Mouse (Mus musculus) limb, embryonic 11.5 days (tissue): ENCODE measurements at regions not wholly inside any gene's neighbourhood (a gene's known extent, or its start where the extent isn't known, plus 50 kb on each side); places are given as distances from the start of the nearest gene placed in this dataset.
A peak's percentile ranks its signal among the peaks of the same experiment; 100 is the strongest.

Source experiments
- ATAC-seq: fragments of 200-750 bp; cut with Nextera tagmentation; 2 replicates; pipeline ENCODE4 v1.8.0; 2017; ENCODE audit warnings: low read depth; ENCODE audit not compliant: insufficient number of reproducible peaks, low FRiP score, low TSS enrichment
- DNase-seq: peaks from one replicate; pipeline ENCODE4 v3.0.0-alpha.2; 2015; ENCODE audit warnings: low spot score
- H3K27ac ChIP-seq: fragments of 300-500 bp; sonication (generic); replicated peaks from 2 replicates; pipeline ENCODE4 v1.5.1; 2014; ENCODE audit warnings: low read depth, mild to moderate bottlenecking, low read length
- H3K27me3 ChIP-seq: fragments of 300-500 bp; sonication (generic); 2 replicates; pipeline ENCODE4 v1.6.1; 2014; ENCODE audit warnings: mild to moderate bottlenecking, low read length, mixed read lengths; ENCODE audit not compliant: control insufficient read depth, insufficient read depth
- H3K36me3 ChIP-seq: fragments of 300-500 bp; sonication (generic); 2 replicates; pipeline ENCODE4 v1.6.1; 2014; ENCODE audit warnings: mild to moderate bottlenecking, low read length, moderate library complexity, mixed read lengths; ENCODE audit not compliant: control insufficient read depth, insufficient read depth
- H3K4me1 ChIP-seq: fragments of 300-500 bp; sonication (generic); 2 replicates; pipeline ENCODE4 v1.6.1; 2014; ENCODE audit warnings: low read length, mixed read lengths; ENCODE audit not compliant: control insufficient read depth, insufficient read depth
- H3K4me2 ChIP-seq: fragments of 300-500 bp; sonication (generic); 2 replicates; pipeline ENCODE4 v1.6.1; 2014; ENCODE audit warnings: low read depth, mild to moderate bottlenecking, moderate library complexity; ENCODE audit not compliant: severe bottlenecking
- H3K4me3 ChIP-seq: fragments of 300-500 bp; sonication (generic); 2 replicates; pipeline ENCODE4 v1.5.1; 2014; ENCODE audit warnings: low read depth, low read length
- H3K9ac ChIP-seq: fragments of 300-500 bp; sonication (generic); 2 replicates; pipeline ENCODE4 v1.6.1; 2014; ENCODE audit warnings: mild to moderate bottlenecking, low read length
- H3K9me3 ChIP-seq: fragments of 300-500 bp; sonication (generic); 2 replicates; pipeline ENCODE4 v1.6.1; 2016; ENCODE audit warnings: low read length; ENCODE audit not compliant: control insufficient read depth
- WGBS: fragments of 180-500 bp; shearing (Covaris S2); extraction: QIAGEN DNeasy Blood & Tissue Kit; methylation state at CpG from one replicate; pipeline ENCODE4 v1.1.7; 2014; 5-methylcytosine and 5-hydroxymethylcytosine counted together

DNA sequence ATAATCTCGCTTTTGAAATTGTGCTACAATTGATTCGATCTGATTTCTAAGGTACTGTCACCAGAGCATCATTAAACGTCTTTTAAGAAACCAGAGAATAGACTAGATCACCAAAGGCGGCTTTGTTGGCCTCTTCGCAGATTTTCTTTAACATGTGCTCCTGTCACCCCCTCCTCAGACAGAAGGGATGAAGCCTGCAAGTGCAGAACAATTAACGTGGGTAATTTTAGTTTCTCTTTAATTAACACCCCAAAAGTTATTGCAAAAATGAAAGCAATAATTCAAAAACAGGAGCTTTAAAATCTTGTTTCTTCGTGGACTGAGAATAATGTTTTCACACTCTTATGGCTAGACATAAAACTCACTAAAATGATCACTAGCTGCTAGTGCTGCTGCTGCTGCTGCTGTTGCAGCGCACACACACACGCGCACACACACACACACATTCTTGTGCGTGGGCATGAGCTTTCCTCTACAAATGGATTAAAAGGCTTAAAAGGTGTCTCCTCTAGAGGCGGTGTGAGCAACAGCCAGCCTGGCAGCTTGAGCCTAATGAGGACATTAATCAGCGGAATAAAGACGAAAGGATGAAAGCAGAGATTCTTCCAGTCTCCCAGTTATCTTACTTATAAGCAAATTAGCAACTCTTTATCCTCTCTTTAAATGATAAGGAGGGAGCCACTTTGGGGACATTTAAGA lies 550.5 kb upstream of the Btbd3 start:
- Histone ChIP-seq H3K36me3 (no peaks in the 10 kb centered on the region), H3K4me1 (no peaks in the 10 kb centered on the region), H3K9me3 (no peaks in the 10 kb centered on the region), H3K4me2 (no peak overlapping the region), H3K9ac (no peak overlapping the region), H3K27me3 (no peaks in the 10 kb centered on the region), H3K27ac (no peak overlapping the region), H3K4me3 (no peak overlapping the region)
- DNase-seq (no peak), ATAC-seq (no peak)
- 44% methylated on average over 14 of the region's 14 CpGs for WGBS

DNA sequence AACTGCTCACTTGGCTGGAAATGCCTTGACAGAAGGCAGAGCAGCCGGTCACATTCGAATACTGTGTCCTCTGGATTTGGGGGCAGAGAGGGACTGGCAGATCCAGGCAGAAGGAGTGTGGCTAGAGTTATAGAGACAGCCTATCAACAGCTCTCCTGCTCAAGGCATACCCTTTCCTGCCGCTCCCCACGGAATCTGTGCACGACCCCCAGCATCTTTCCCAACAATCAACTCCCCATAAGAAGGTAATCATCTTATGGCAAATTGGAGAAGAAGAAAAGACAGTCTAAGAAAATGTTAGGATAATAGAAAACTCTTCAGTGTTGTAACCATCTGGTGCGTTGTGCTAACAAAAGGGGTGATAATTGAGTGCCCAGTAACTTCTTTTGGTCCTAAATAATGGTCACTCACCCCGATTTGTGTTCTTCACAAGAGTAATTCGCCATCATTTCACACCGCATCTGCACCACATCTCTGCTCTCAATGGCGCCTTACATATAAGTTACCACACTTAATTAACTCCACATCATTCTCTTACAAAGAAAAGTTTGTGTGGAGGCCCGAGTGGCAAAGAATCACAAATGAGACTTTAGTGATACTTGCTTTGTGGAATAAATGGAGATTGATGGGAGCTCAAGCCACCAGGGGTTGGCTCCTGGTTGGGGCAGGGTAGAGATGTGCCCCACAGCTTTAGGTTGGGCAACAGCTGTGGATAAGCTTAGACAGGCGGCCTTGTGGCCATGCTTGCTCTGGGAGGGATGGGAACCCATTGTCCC lies 551.2 kb upstream of the Btbd3 start:
- Histone ChIP-seq H3K27ac (no peak overlapping the region), H3K9me3 (no peaks in the 10 kb centered on the region), H3K4me3 (no peak overlapping the region), H3K36me3 (no peaks in the 10 kb centered on the region), H3K9ac (no peak overlapping the region), H3K4me2 (no peak overlapping the region), H3K4me1 (no peaks in the 10 kb centered on the region), H3K27me3 (no peaks in the 10 kb centered on the region)
- DNase-seq (no peak), ATAC-seq (no peak)
- WGBS = 34% methylated on average over 12 of the region's 12 CpGs

DNA sequence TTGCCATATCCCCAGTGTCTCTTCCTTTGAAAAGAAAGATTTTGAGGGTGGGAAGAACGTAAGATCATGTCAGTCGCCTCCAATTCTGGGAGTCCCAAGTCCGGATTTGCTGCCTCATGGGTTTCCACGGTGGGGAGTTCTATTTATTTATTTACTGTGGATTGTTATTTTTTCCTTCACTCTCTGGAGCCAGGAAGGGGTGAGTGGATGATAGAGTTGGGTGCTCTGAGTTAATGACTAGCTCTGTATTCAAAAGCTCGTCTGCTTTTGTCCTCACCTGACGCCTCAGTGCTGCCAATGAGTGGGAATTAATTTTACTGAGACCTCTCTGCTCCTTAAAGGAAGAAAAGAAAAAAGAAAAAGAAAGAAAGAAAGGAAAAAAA lies 551.8 kb upstream of the Btbd3 start:
- ATAC-seq (no peak), DNase-seq (no peak)
- no peak overlapping the region for H3K4me3 ChIP-seq
- 66% methylated on average over 6 of the region's 6 CpGs for WGBS
- no peak overlapping the region for H3K4me2 ChIP-seq
- H3K9me3 ChIP-seq = no peaks in the 10 kb centered on the region
- no peak overlapping the region for H3K9ac ChIP-seq
- no peak overlapping the region for H3K27ac ChIP-seq
- no peaks in the 10 kb centered on the region for H3K4me1 ChIP-seq
- no peaks in the 10 kb centered on the region for H3K27me3 ChIP-seq
- no peaks in the 10 kb centered on the region for H3K36me3 ChIP-seq

DNA sequence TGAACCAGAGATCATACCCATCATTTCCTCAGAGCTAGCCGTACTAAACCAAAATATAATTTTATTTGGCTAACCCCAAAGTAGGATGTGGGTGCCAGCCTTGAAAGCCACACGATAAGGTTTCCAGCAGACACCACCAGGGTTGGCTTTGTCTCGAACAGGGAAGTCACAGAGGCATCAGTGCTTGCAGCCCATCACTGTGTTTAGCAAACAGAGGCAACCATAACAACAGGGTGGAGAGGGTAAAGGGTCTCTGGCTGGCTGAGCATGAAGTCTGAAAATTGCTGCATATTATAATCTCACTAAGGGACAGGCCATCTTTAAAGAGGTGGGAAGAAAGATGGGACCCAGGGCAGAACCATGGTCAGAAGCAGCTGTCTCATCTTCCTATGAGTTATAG lies 552.3 kb upstream of the Btbd3 start:
- Histone ChIP-seq H3K4me1 (no peaks in the 10 kb centered on the region), H3K4me3 (no peak overlapping the region), H3K27me3 (no peaks in the 10 kb centered on the region), H3K9me3 (no peaks in the 10 kb centered on the region), H3K4me2 (no peak overlapping the region), H3K27ac (no peak overlapping the region), H3K36me3 (no peaks in the 10 kb centered on the region), H3K9ac (no peak overlapping the region)
- 79% methylated on average over 3 of the region's 3 CpGs for WGBS
- ATAC-seq (no peak), DNase-seq (no peak)

DNA sequence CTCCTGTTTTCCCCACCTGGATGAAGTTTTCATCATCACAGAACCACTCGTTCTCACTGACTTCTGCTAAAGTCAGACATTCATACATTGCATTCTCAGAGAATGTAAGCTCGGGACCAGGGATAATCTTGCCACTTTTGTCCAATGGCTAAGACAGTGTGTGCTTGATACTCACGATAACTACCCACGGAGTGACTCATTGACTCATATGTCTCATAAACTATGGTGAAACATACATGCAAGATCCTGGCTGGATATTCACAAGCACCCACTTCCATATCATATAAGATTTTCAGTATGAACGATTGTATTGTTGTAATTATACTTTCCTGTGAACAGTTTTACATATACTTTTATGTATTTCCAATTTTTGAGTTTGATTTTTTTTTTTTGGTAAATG lies 560.5 kb upstream of the Btbd3 start:
- DNase-seq = no peak
- no peak overlapping the region for H3K27ac ChIP-seq
- H3K4me3 ChIP-seq = no peak overlapping the region
- WGBS = 96% methylated on average over 5 of the region's 5 CpGs
- H3K9me3 ChIP-seq = no peaks in the 10 kb centered on the region
- no peak overlapping the region for H3K4me2 ChIP-seq
- H3K36me3 ChIP-seq = no peaks in the 10 kb centered on the region
- no peak for ATAC-seq
- no peak overlapping the region for H3K9ac ChIP-seq
- H3K27me3 ChIP-seq = no peaks in the 10 kb centered on the region
- H3K4me1 ChIP-seq = no peaks in the 10 kb centered on the region

DNA sequence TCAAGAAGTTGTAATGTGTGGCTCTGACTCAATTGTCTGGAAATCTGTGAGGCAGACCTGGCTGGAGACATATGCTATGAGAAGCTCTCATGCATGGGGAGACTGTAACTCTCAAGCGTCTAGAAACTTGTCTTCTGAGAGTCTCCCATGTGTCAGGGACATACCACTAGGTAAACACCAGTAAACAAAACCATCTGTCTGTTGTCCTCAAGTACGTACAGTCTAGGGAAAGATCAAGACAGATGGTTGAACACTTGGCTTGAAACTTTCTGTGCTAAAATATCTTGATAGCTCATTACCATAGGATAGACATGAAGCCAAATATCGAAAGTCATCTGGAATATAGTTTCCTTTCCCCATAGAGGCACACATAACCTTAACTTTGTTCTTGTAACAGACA lies 562.3 kb upstream of the Btbd3 start:
- Histone ChIP-seq H3K27ac (no peak overlapping the region), H3K9me3 (no peaks in the 10 kb centered on the region), H3K4me2 (no peak overlapping the region), H3K9ac (no peak overlapping the region), H3K27me3 (no peaks in the 10 kb centered on the region), H3K36me3 (no peaks in the 10 kb centered on the region), H3K4me1 (no peaks in the 10 kb centered on the region), H3K4me3 (no peak overlapping the region)
- DNase-seq = no peak
- 70% methylated on average over 3 of the region's 3 CpGs for WGBS
- ATAC-seq = no peak

DNA sequence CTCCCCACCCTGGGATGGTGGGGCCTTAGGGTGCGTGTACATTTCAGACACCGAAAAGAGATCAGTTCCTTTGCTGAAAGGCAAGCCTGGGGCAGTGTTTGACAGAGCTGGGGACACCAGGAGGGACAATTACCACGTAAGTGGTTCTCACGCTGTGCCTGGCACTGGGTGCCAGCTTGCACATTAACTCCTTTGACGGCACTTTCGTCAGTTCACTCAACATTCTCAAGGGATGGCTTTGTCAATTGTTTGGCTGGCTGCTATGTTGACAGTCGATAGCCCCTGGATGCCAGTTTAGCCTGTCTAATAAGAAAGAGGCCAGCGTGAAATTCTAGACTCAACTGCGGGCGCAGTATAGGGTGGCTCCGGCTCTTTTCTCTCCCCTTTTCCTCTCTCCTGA lies 569.2 kb upstream of the Btbd3 start:
- Histone ChIP-seq H3K27me3 (no peaks in the 10 kb centered on the region), H3K9ac (no peak overlapping the region), H3K27ac (no peak overlapping the region), H3K4me3 (no peak overlapping the region), H3K4me2 (no peak overlapping the region), H3K36me3 (no peaks in the 10 kb centered on the region), H3K4me1 (no peaks in the 10 kb centered on the region), H3K9me3 (no peaks in the 10 kb centered on the region)
- 80% methylated on average over 11 of the region's 11 CpGs for WGBS
- ATAC-seq (no peak), DNase-seq (no peak)

DNA sequence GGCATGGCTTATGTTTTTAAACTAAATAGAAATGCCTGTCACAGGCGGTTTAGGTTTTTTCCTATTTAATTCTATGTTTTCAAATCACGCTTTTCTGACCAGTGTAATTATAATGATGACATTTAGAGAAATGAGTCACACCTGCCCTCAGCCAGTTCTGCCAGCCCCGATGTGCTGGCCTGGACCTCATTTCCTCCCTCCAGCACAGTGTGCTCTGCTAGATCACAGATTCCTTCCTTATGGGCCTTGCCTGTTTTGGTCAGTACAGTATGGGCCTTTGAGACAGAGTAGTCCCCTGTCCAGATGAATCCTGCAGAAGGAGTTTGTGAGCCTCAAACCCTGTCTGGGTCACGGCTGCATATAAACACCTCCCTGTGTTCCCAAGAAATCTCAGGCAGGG lies 569.6 kb upstream of the Btbd3 start:
- Histone ChIP-seq H3K4me3 (no peak overlapping the region), H3K9me3 (no peaks in the 10 kb centered on the region), H3K27me3 (no peaks in the 10 kb centered on the region), H3K36me3 (no peaks in the 10 kb centered on the region), H3K9ac (no peak overlapping the region), H3K27ac (no peak overlapping the region), H3K4me1 (no peaks in the 10 kb centered on the region), H3K4me2 (no peak overlapping the region)
- 59% methylated on average over 4 of the region's 4 CpGs for WGBS
- DNase-seq (no peak), ATAC-seq (peak; percentile 40; the same call in 1 of the 2 replicates)
